Mouse (Mus musculus) heart, embryonic 10.5 days (tissue): ENCODE data around the gene Vstm4. TPM values are rescaled to one million over a fixed set of nuclear protein-coding genes. Genes with fewer than 3 reads are reported as not detected.

Experiments used
- DNase-seq: peaks from one replicate; pipeline ENCODE4 v3.0.0-alpha.2; 2017; ENCODE audit warnings: low spot score
- H3K27ac ChIP-seq: fragments of 300-500 bp; sonication (generic); 2 replicates; pipeline ENCODE4 v1.5.1; 2016; ENCODE audit warnings: mild to moderate bottlenecking
- H3K27me3 ChIP-seq: fragments of 300-500 bp; sonication (generic); 2 replicates; pipeline ENCODE4 v1.6.1; 2016; ENCODE audit warnings: mild to moderate bottlenecking; ENCODE audit not compliant: poor library complexity, insufficient read depth, severe bottlenecking
- H3K36me3 ChIP-seq: fragments of 300-500 bp; sonication (generic); 2 replicates; pipeline ENCODE4 v1.6.1; 2016; ENCODE audit warnings: mild to moderate bottlenecking, moderate library complexity
- H3K4me1 ChIP-seq: fragments of 300-500 bp; sonication (generic); 2 replicates; pipeline ENCODE4 v1.6.1; 2016; ENCODE audit warnings: mild to moderate bottlenecking
- H3K4me3 ChIP-seq: fragments of 300-500 bp; sonication (generic); 2 replicates; pipeline ENCODE4 v1.5.1; 2016; ENCODE audit warnings: mild to moderate bottlenecking, moderate library complexity
- H3K9me3 ChIP-seq: fragments of 300-500 bp; sonication (generic); 2 replicates; pipeline ENCODE4 v1.6.1; 2016; ENCODE audit warnings: mild to moderate bottlenecking, moderate library complexity
- WGBS: fragments of 180-500 bp; shearing (Covaris S2); methylation state at CpG from one replicate; pipeline ENCODE4 v1.1.7; 2016; 5-methylcytosine and 5-hydroxymethylcytosine counted together
- polyA plus RNA-seq: library from polyadenylated mRNA; unstranded; fragments of >200 nt; fragmentation: Nextera tagmentation; extraction: Ambion mirVana; gene quantifications from 2 replicates; pipeline ENCODE4 v1.2.1, GENCODE M21; 2016

The Vstm4 gene
- polyA plus RNA-seq, 1 experiment from 2014 or later, result 6.1 TPM

- 65% methylated on average over 2 of the region's 2 CpGs for WGBS
- no peak for DNase-seq
Measured at GRCm38 (mm10) chr14:32915360-32915759, 58.8 kb downstream of the Vstm4 start.

GRCm38 (mm10) chr14:32917919-32918318 lies 61.4 kb downstream of the Vstm4 start:
- no peak for DNase-seq
- H3K27me3 ChIP-seq, result no peaks in the 10 kb centered on the region
- 93% methylated on average over 1 of the region's 1 CpGs for WGBS
- H3K4me3 ChIP-seq, result no peak overlapping the region
- no peaks in the 10 kb centered on the region for H3K36me3 ChIP-seq
- no peaks in the 10 kb centered on the region for H3K4me1 ChIP-seq
- no peak overlapping the region for H3K27ac ChIP-seq
- no peaks in the 10 kb centered on the region for H3K9me3 ChIP-seq

More at GRCm38 (mm10) chr14:32915360-32915759, 58.8 kb downstream of the Vstm4 start:
- no peak overlapping the region for H3K27ac ChIP-seq
- H3K27me3 ChIP-seq, result no peaks in the 10 kb centered on the region
- H3K4me3 ChIP-seq, result no peak overlapping the region
- no peaks in the 10 kb centered on the region for H3K9me3 ChIP-seq
- no peaks in the 10 kb centered on the region for H3K36me3 ChIP-seq
- no peaks in the 10 kb centered on the region for H3K4me1 ChIP-seq

- Histone ChIP-seq H3K4me1 (0 out of 2 replicates have a peak, but pooled peaks cover 3% of the 10 kb centered on the region), H3K27me3 (no peaks in the 10 kb centered on the region; the same call in 1 of the 2 replicates), H3K4me3 (no peak overlapping the region), H3K36me3 (no peaks in the 10 kb centered on the region), H3K27ac (no peak overlapping the region), H3K9me3 (no peaks in the 10 kb centered on the region)
- no peak for DNase-seq
- 81% methylated on average over 9 of the region's 9 CpGs for WGBS
Measured at GRCm38 (mm10) chr14:32923871-32924270, 67.3 kb downstream of the Vstm4 start.

- 0 out of 2 replicates have a peak, but pooled peaks cover 5% of the 10 kb centered on the region for H3K27me3 ChIP-seq
- no peaks in the 10 kb centered on the region for H3K36me3 ChIP-seq
- H3K27ac ChIP-seq, result no peak overlapping the region
- no peaks in the 10 kb centered on the region for H3K9me3 ChIP-seq
- DNase-seq, result no peak
- H3K4me3 ChIP-seq, result no peak overlapping the region
- H3K4me1 ChIP-seq, result no peaks in the 10 kb centered on the region
- WGBS, result 82% methylated on average over 10 of the region's 10 CpGs
Measured at GRCm38 (mm10) chr14:32931709-32932108, 75.2 kb downstream of the Vstm4 start.

- H3K27me3 ChIP-seq, result 0 out of 2 replicates have a peak, but pooled peaks cover 5% of the 10 kb centered on the region
- H3K4me3 ChIP-seq, result no peak overlapping the region
- H3K27ac ChIP-seq, result no peak overlapping the region
- DNase-seq, result no peak
- H3K36me3 ChIP-seq, result no peaks in the 10 kb centered on the region
- WGBS, result 89% methylated on average over 8 of the region's 8 CpGs
- no peaks in the 10 kb centered on the region for H3K4me1 ChIP-seq
- H3K9me3 ChIP-seq, result no peaks in the 10 kb centered on the region
Measured at GRCm38 (mm10) chr14:32932220-32932619, 75.7 kb downstream of the Vstm4 start.

DNA sequence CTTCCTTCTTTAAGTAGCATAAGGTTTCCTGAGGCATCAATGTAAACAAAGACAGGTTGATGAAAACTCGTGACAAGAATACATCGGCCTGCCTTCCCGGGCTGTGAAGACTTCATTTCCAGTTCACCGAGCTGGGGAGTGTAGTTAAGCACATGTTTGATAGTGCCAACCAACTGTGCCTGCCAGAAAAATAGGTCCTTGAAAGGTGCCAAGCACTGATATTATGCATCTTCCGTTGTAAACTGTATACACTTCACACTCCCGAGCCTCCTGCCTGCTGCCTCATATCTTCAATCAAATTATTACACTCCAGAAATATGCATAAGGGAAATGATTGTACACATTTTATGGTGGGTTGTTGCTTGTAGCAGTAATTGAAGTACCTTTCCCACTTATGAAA lies 77.5 kb downstream of the Vstm4 start:
- H3K9me3 ChIP-seq, result no peaks in the 10 kb centered on the region
- no peaks in the 10 kb centered on the region for H3K36me3 ChIP-seq
- no peak for DNase-seq
- WGBS, result 81% methylated on average over 6 of the region's 6 CpGs
- H3K27ac ChIP-seq, result no peak overlapping the region
- no peaks in the 10 kb centered on the region for H3K4me1 ChIP-seq
- H3K4me3 ChIP-seq, result no peak overlapping the region
- 0 out of 2 replicates have a peak, but pooled peaks cover 5% of the 10 kb centered on the region for H3K27me3 ChIP-seq

- H3K27me3 ChIP-seq, result no peaks in the 10 kb centered on the region
- no peak overlapping the region for H3K27ac ChIP-seq
- H3K4me3 ChIP-seq, result no peak overlapping the region
- H3K36me3 ChIP-seq, result no peaks in the 10 kb centered on the region
- no peaks in the 10 kb centered on the region for H3K9me3 ChIP-seq
- DNase-seq, result no peak
- 85% methylated on average over 5 of the region's 5 CpGs for WGBS
- H3K4me1 ChIP-seq, result no peaks in the 10 kb centered on the region
Measured at GRCm38 (mm10) chr14:32939217-32939616, 82.7 kb downstream of the Vstm4 start.

GRCm38 (mm10) chr14:32947512-32947911 lies 91.0 kb downstream of the Vstm4 start:
- peaks cover 6% of the 10 kb centered on the region; the same call in 1 of the 2 replicates for H3K27me3 ChIP-seq
- DNase-seq, result no peak
- WGBS, result 87% methylated on average over 2 of the region's 2 CpGs
- H3K9me3 ChIP-seq, result no peaks in the 10 kb centered on the region
- H3K27ac ChIP-seq, result no peak overlapping the region
- no peaks in the 10 kb centered on the region for H3K36me3 ChIP-seq
- H3K4me3 ChIP-seq, result no peak overlapping the region
- H3K4me1 ChIP-seq, result peaks cover 15% of the 10 kb centered on the region

DNA sequence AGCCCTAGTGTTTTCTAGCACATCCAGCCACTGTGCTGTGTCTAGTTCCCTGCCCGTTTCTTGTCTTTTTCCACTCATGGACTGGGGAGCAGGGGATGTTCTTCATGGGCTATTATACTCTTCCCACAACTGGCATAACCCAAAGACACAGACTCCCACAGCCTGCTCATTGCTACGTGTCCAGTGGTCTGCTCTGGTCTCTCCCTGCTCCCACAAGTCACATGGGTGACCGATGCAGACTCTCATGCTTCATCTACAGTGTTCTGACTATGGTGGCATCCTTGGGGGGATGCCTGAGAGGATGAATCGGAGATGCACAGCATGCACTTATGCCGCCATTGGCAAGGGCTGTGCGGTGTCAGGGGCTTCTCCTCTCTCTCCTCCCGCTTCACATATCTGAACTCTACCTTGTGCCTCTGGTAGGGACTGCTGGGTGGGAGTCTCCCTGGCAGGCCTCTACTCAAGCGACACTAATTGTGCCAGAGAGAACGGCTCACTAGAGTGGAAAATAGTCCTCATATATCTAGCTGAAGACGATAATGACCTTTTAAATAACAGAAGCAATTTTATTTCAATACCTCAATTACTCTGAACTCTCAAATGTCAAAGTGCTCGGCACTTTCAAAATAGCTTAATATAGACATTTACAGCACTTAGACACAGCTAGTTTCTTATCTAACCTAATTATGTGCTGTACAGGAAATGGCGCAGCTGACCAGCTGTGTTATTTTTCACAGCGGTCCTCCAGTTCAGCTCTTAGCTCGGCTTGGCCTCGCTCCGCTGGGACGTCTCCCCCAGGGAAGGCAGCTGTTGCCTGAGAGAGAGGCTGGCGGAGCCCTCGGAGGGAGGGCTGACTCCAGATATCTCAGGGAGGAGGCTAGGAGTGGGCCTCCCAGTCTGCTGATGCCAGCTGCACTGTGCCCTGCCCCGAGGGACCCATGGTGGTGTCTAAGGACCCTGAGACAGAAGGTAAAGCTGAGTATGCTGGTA lies 94.1 kb downstream of the Vstm4 start:
- Histone ChIP-seq H3K36me3 (no peaks in the 10 kb centered on the region), H3K27ac (peak overlapping the region; percentile 64; the same call in 1 of the 2 replicates), H3K27me3 (peaks cover 11% of the 10 kb centered on the region), H3K4me1 (peaks cover 15% of the 10 kb centered on the region), H3K4me3 (no peak overlapping the region), H3K9me3 (no peaks in the 10 kb centered on the region)
- DNase-seq, result peak; percentile 83
- 60% methylated on average over 20 of the region's 20 CpGs for WGBS

GRCm38 (mm10) chr14:32956486-32956885 lies 99.9 kb downstream of the Vstm4 start:
- H3K4me1 ChIP-seq, result peaks cover 42% of the 10 kb centered on the region
- DNase-seq, result no peak

GRCm38 (mm10) chr14:32958671-32959070 lies 102.1 kb downstream of the Vstm4 start:
- 48% methylated on average over 8 of the region's 8 CpGs for WGBS
- Histone ChIP-seq H3K4me3 (no peak overlapping the region), H3K27ac (peak overlapping the region; percentile 56; the same call in 1 of the 2 replicates), H3K9me3 (no peaks in the 10 kb centered on the region), H3K36me3 (no peaks in the 10 kb centered on the region), H3K27me3 (no peaks in the 10 kb centered on the region), H3K4me1 (peaks cover 48% of the 10 kb centered on the region)
- no peak for DNase-seq

More at GRCm38 (mm10) chr14:32956486-32956885, 99.9 kb downstream of the Vstm4 start:
- Histone ChIP-seq H3K4me3 (no peak overlapping the region), H3K36me3 (no peaks in the 10 kb centered on the region), H3K27me3 (peaks cover 11% of the 10 kb centered on the region), H3K9me3 (no peaks in the 10 kb centered on the region), H3K27ac (no peak overlapping the region; the same call in 1 of the 2 replicates)
- 74% methylated on average over 8 of the region's 8 CpGs for WGBS

- 40% methylated on average over 5 of the region's 5 CpGs for WGBS
- Histone ChIP-seq H3K27me3 (no peaks in the 10 kb centered on the region), H3K27ac (no peak overlapping the region), H3K36me3 (no peaks in the 10 kb centered on the region), H3K4me3 (no peak overlapping the region), H3K9me3 (no peaks in the 10 kb centered on the region), H3K4me1 (peaks cover 48% of the 10 kb centered on the region)
- peak; percentile 81 for DNase-seq
Measured at GRCm38 (mm10) chr14:32960481-32960880, 103.9 kb downstream of the Vstm4 start.

DNA sequence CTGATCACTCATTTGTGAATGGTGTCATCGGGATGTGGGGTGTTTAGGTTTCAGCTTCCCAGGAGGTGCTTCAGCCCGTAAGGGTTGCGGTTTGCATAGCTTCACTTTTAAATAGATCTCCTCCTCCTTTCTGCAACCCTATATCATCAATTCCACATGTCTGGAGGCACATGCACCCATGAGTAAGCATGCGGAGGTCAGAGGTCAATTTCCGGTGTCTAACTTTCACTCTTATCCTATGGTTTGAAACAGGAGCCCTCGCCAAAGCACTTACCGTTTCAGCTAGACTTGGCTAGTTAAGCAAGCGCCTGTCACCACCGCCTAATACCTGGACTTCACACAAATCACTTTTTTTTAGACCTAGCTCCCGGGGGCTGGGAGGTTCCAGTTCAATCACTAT lies 108.2 kb downstream of the Vstm4 start:
- H3K9me3 ChIP-seq, result no peaks in the 10 kb centered on the region
- no peak for DNase-seq
- H3K4me3 ChIP-seq, result no peak overlapping the region
- no peak overlapping the region for H3K27ac ChIP-seq
- no peaks in the 10 kb centered on the region for H3K27me3 ChIP-seq
- peaks cover 14% of the 10 kb centered on the region for H3K4me1 ChIP-seq
- H3K36me3 ChIP-seq, result no peaks in the 10 kb centered on the region
- WGBS, result 79% methylated on average over 10 of the region's 10 CpGs
